Mouse (Mus musculus) kidney, embryonic 15.5 days (tissue): Measurements from ENCODE around the gene Kif13a. TPM values are rescaled to one million over a fixed set of nuclear protein-coding genes. Genes with fewer than 3 reads are reported as not detected.

Experiments
- ATAC-seq: fragments of 200-750 bp; cut with Nextera tagmentation; replicated peaks from 2 replicates; pipeline ENCODE4 v1.8.0; 2017; ENCODE audit warnings: moderate TSS enrichment; ENCODE audit not compliant: low FRiP score
- H3K27ac ChIP-seq: fragments of 300-500 bp; sonication (generic); 2 replicates; pipeline ENCODE4 v1.5.1; 2015; ENCODE audit warnings: mild to moderate bottlenecking, inconsistent platforms
- H3K27me3 ChIP-seq: fragments of 300-500 bp; sonication (generic); 2 replicates; pipeline ENCODE4 v1.6.1; 2015; ENCODE audit warnings: inconsistent platforms
- H3K36me3 ChIP-seq: fragments of 300-500 bp; sonication (generic); 2 replicates; pipeline ENCODE4 v1.6.1; 2015; ENCODE audit warnings: inconsistent platforms
- H3K4me1 ChIP-seq: fragments of 300-500 bp; sonication (generic); 2 replicates; pipeline ENCODE4 v1.6.1; 2015; ENCODE audit warnings: inconsistent platforms
- H3K4me2 ChIP-seq: fragments of 300-500 bp; sonication (generic); 2 replicates; pipeline ENCODE4 v1.6.1; 2015; ENCODE audit warnings: moderate library complexity, mild to moderate bottlenecking, inconsistent platforms
- H3K4me3 ChIP-seq: fragments of 300-500 bp; sonication (generic); replicated peaks from 2 replicates; pipeline ENCODE4 v1.5.1; 2015; ENCODE audit warnings: mild to moderate bottlenecking, inconsistent platforms
- H3K9ac ChIP-seq: fragments of 300-500 bp; sonication (generic); 2 replicates; pipeline ENCODE4 v1.6.1; 2015; ENCODE audit warnings: mild to moderate bottlenecking, inconsistent platforms
- H3K9me3 ChIP-seq: fragments of 300-500 bp; sonication (generic); replicated peaks from 2 replicates; pipeline ENCODE4 v1.6.1; 2016; ENCODE audit warnings: inconsistent platforms
- WGBS: fragments of 180-500 bp; shearing (Covaris S2); methylation state at CpG from one replicate; pipeline ENCODE4 v1.1.7; 2015; ENCODE audit warnings: mixed read lengths; 5-methylcytosine and 5-hydroxymethylcytosine counted together
- polyA plus RNA-seq: library from polyadenylated mRNA; unstranded; fragments of >200 nt; fragmentation: Nextera tagmentation; extraction: Ambion mirVana; gene quantifications from 2 replicates; pipeline ENCODE4 v1.2.1, GENCODE M21; 2015

Kif13a gene
- polyA plus RNA-seq, 1 experiment from 2014 or later: 14.3 TPM

- Histone ChIP-seq H3K4me3 (no peak overlapping the region), H3K4me1 (peaks cover 22% of the 10 kb centered on the region), H3K27ac (no peak overlapping the region), H3K9me3 (no peaks in the 10 kb centered on the region), H3K4me2 (no peak overlapping the region), H3K27me3 (no peaks in the 10 kb centered on the region), H3K36me3 (no peaks in the 10 kb centered on the region), H3K9ac (no peak overlapping the region)
- ATAC-seq: no peak
- WGBS: 68% methylated on average over 2 of the region's 2 CpGs
Observed at GRCm38 (mm10) chr13:46919797-46920196, 9.9 kb downstream of the Kif13a start.

GRCm38 (mm10) chr13:46918509-46918908 is 11.2 kb downstream of the Kif13a start:
- Histone ChIP-seq H3K9ac (no peak overlapping the region), H3K4me1 (peaks cover 22% of the 10 kb centered on the region), H3K9me3 (no peaks in the 10 kb centered on the region), H3K27me3 (no peaks in the 10 kb centered on the region), H3K27ac (no peak overlapping the region), H3K4me3 (no peak overlapping the region), H3K36me3 (no peaks in the 10 kb centered on the region), H3K4me2 (no peak overlapping the region)
- no peak for ATAC-seq
- WGBS: 77% methylated on average over 5 of the region's 5 CpGs

GRCm38 (mm10) chr13:46911960-46912359 is 17.7 kb downstream of the Kif13a start:
- Histone ChIP-seq H3K9ac (no peak overlapping the region), H3K27me3 (no peaks in the 10 kb centered on the region), H3K4me1 (peaks cover 33% of the 10 kb centered on the region), H3K4me2 (no peak overlapping the region), H3K36me3 (0 out of 2 replicates have a peak, but pooled peaks cover 3% of the 10 kb centered on the region), H3K9me3 (no peaks in the 10 kb centered on the region), H3K27ac (no peak overlapping the region), H3K4me3 (no peak overlapping the region)
- no peak for ATAC-seq
- 39% methylated on average over 6 of the region's 6 CpGs for WGBS

GRCm38 (mm10) chr13:46911018-46911419 is 18.6 kb downstream of the Kif13a start:
- H3K9ac ChIP-seq: no peak overlapping the region
- no peak overlapping the region for H3K4me2 ChIP-seq
- H3K4me3 ChIP-seq: no peak overlapping the region
- no peaks in the 10 kb centered on the region for H3K9me3 ChIP-seq
- 52% methylated on average over 11 of the region's 11 CpGs for WGBS
- no peak for ATAC-seq
- H3K4me1 ChIP-seq: peaks cover 33% of the 10 kb centered on the region
- H3K36me3 ChIP-seq: 0 out of 2 replicates have a peak, but pooled peaks cover 3% of the 10 kb centered on the region
- 0 out of 2 replicates have a peak overlapping the region, but pooled peaks have one; percentile 37 for H3K27ac ChIP-seq
- no peaks in the 10 kb centered on the region for H3K27me3 ChIP-seq

- Histone ChIP-seq H3K27ac (no peak overlapping the region), H3K36me3 (0 out of 2 replicates have a peak, but pooled peaks cover 3% of the 10 kb centered on the region), H3K27me3 (no peaks in the 10 kb centered on the region), H3K9ac (no peak overlapping the region), H3K4me2 (no peak overlapping the region), H3K4me3 (no peak overlapping the region), H3K4me1 (peaks cover 33% of the 10 kb centered on the region), H3K9me3 (no peaks in the 10 kb centered on the region)
- 69% methylated on average over 3 of the region's 3 CpGs for WGBS
- no peak for ATAC-seq
Observed at GRCm38 (mm10) chr13:46909946-46910345, 19.7 kb downstream of the Kif13a start.

- 0 out of 2 replicates have a peak, but pooled peaks cover 3% of the 10 kb centered on the region for H3K36me3 ChIP-seq
- no peaks in the 10 kb centered on the region for H3K27me3 ChIP-seq
- H3K4me2 ChIP-seq: no peak overlapping the region
- no peaks in the 10 kb centered on the region for H3K9me3 ChIP-seq
- 59% methylated on average over 12 of the region's 12 CpGs for WGBS
- H3K4me1 ChIP-seq: peaks cover 33% of the 10 kb centered on the region
- no peak for ATAC-seq
- no peak overlapping the region for H3K27ac ChIP-seq
- no peak overlapping the region for H3K4me3 ChIP-seq
- H3K9ac ChIP-seq: no peak overlapping the region
Observed at GRCm38 (mm10) chr13:46909005-46909565, 20.6 kb downstream of the Kif13a start.

- Histone ChIP-seq H3K9ac (no peak overlapping the region), H3K4me2 (no peak overlapping the region), H3K36me3 (0 out of 2 replicates have a peak, but pooled peaks cover 3% of the 10 kb centered on the region), H3K4me1 (peaks cover 33% of the 10 kb centered on the region), H3K27me3 (no peaks in the 10 kb centered on the region), H3K27ac (no peak overlapping the region), H3K4me3 (no peak overlapping the region), H3K9me3 (no peaks in the 10 kb centered on the region)
- ATAC-seq: no peak
- 83% methylated on average over 2 of the region's 2 CpGs for WGBS
Observed at GRCm38 (mm10) chr13:46908387-46908786, 21.3 kb downstream of the Kif13a start.

GRCm38 (mm10) chr13:46907861-46908260 is 21.8 kb downstream of the Kif13a start:
- ATAC-seq: no peak
- Histone ChIP-seq H3K4me2 (no peak overlapping the region), H3K4me3 (no peak overlapping the region), H3K9ac (no peak overlapping the region), H3K9me3 (no peaks in the 10 kb centered on the region), H3K27me3 (no peaks in the 10 kb centered on the region), H3K36me3 (0 out of 2 replicates have a peak, but pooled peaks cover under 1% of the 10 kb centered on the region), H3K27ac (no peak overlapping the region), H3K4me1 (peaks cover 33% of the 10 kb centered on the region)
- 70% methylated on average over 10 of the region's 10 CpGs for WGBS

- H3K9me3 ChIP-seq: no peaks in the 10 kb centered on the region; the same call in 1 of the 2 replicates
- H3K27ac ChIP-seq: no peak overlapping the region
- no peak overlapping the region for H3K9ac ChIP-seq
- no peaks in the 10 kb centered on the region for H3K36me3 ChIP-seq
- peaks cover 32% of the 10 kb centered on the region for H3K4me1 ChIP-seq
- no peak overlapping the region for H3K4me3 ChIP-seq
- no peaks in the 10 kb centered on the region for H3K27me3 ChIP-seq
- no peak for ATAC-seq
- no peak overlapping the region for H3K4me2 ChIP-seq
- WGBS: 95% methylated on average over 4 of the region's 4 CpGs
Observed at GRCm38 (mm10) chr13:46907115-46907514, 22.6 kb downstream of the Kif13a start.

GRCm38 (mm10) chr13:46905971-46906370 is 23.7 kb downstream of the Kif13a start:
- no peaks in the 10 kb centered on the region for H3K27me3 ChIP-seq
- H3K9me3 ChIP-seq: no peaks in the 10 kb centered on the region; the same call in 1 of the 2 replicates
- no peak overlapping the region for H3K27ac ChIP-seq
- H3K4me2 ChIP-seq: no peak overlapping the region
- ATAC-seq: no peak
- no peak overlapping the region for H3K4me3 ChIP-seq
- H3K9ac ChIP-seq: no peak overlapping the region
- H3K36me3 ChIP-seq: no peaks in the 10 kb centered on the region
- peaks cover 21% of the 10 kb centered on the region for H3K4me1 ChIP-seq
- 72% methylated on average over 5 of the region's 5 CpGs for WGBS

- no peak overlapping the region for H3K4me3 ChIP-seq
- no peak overlapping the region for H3K27ac ChIP-seq
- no peak overlapping the region for H3K4me2 ChIP-seq
- H3K9me3 ChIP-seq: no peaks in the 10 kb centered on the region; the same call in 1 of the 2 replicates
- no peak for ATAC-seq
- H3K36me3 ChIP-seq: 0 out of 2 replicates have a peak, but pooled peaks cover 1% of the 10 kb centered on the region
- no peak overlapping the region for H3K9ac ChIP-seq
- H3K4me1 ChIP-seq: peaks cover 15% of the 10 kb centered on the region
- no peaks in the 10 kb centered on the region for H3K27me3 ChIP-seq
- WGBS: 85% methylated on average over 14 of the region's 14 CpGs
Observed at GRCm38 (mm10) chr13:46904982-46905621, 24.6 kb downstream of the Kif13a start.

GRCm38 (mm10) chr13:46902568-46903255 is 27.0 kb downstream of the Kif13a start:
- Histone ChIP-seq H3K36me3 (0 out of 2 replicates have a peak, but pooled peaks cover 6% of the 10 kb centered on the region), H3K4me3 (no peak overlapping the region), H3K9ac (no peak overlapping the region), H3K27ac (no peak overlapping the region), H3K9me3 (no peaks in the 10 kb centered on the region; the same call in 1 of the 2 replicates), H3K27me3 (no peaks in the 10 kb centered on the region), H3K4me1 (peaks cover 4% of the 10 kb centered on the region; the same call in 1 of the 2 replicates), H3K4me2 (no peak overlapping the region)
- no peak for ATAC-seq
- WGBS: 77% methylated on average over 7 of the region's 7 CpGs
